Mouse (Mus musculus) NIH3T3 (cell line): ENCODE data around the gene Erg.

Source experiments
- DNase-seq: peaks from one replicate; pipeline ENCODE4 v3.0.0-alpha.2; 2012; ENCODE audit warnings: low read depth

Erg gene

GRCm38 (mm10) chr16:95585541-95586310 lies 667 bp downstream of the Erg start:
- DNase-seq = no peak

GRCm38 (mm10) chr16:95584751-95585528 lies 1.5 kb downstream of the Erg start:
- DNase-seq = no peak

- DNase-seq = no peak
Measured at GRCm38 (mm10) chr16:95579289-95579688, 7.1 kb downstream of the Erg start.

GRCm38 (mm10) chr16:95573163-95573562 lies 13.2 kb downstream of the Erg start:
- peak; percentile 87 for DNase-seq

- DNase-seq = peak; percentile 59
Measured at GRCm38 (mm10) chr16:95570616-95571015, 15.8 kb downstream of the Erg start.

GRCm38 (mm10) chr16:95556834-95557233 lies 29.6 kb downstream of the Erg start:
- no peak for DNase-seq

- no peak for DNase-seq
Measured at GRCm38 (mm10) chr16:95553136-95553535, 33.3 kb downstream of the Erg start.

GRCm38 (mm10) chr16:95552495-95552894 lies 33.9 kb downstream of the Erg start:
- DNase-seq = no peak

GRCm38 (mm10) chr16:95550496-95550895 lies 35.9 kb downstream of the Erg start:
- no peak for DNase-seq

GRCm38 (mm10) chr16:95544753-95545152 lies 41.6 kb downstream of the Erg start:
- no peak for DNase-seq

GRCm38 (mm10) chr16:95543471-95543870 lies 42.9 kb downstream of the Erg start:
- DNase-seq = no peak

- no peak for DNase-seq
Measured at GRCm38 (mm10) chr16:95535151-95535550, 51.2 kb downstream of the Erg start.

- no peak for DNase-seq
Measured at GRCm38 (mm10) chr16:95532387-95533077, 53.9 kb downstream of the Erg start.

- DNase-seq = no peak
Measured at GRCm38 (mm10) chr16:95527561-95527960, 58.8 kb downstream of the Erg start.

- no peak for DNase-seq
Measured at GRCm38 (mm10) chr16:95519520-95519919, 66.9 kb downstream of the Erg start.

GRCm38 (mm10) chr16:95506051-95506450 lies 80.3 kb downstream of the Erg start:
- DNase-seq = no peak

GRCm38 (mm10) chr16:95496582-95497300 lies 89.7 kb downstream of the Erg start:
- no peak for DNase-seq

- DNase-seq = peak; percentile 32
Measured at GRCm38 (mm10) chr16:95494108-95494507, 92.3 kb downstream of the Erg start.

- no peak for DNase-seq
Measured at GRCm38 (mm10) chr16:95493336-95493735, 93.1 kb downstream of the Erg start.

- DNase-seq = no peak
Measured at GRCm38 (mm10) chr16:95492146-95492545, 94.2 kb downstream of the Erg start.

- DNase-seq = no peak
Measured at GRCm38 (mm10) chr16:95490386-95490785, 96.0 kb downstream of the Erg start.
